Mouse (Mus musculus): ENCODE measurements around the gene Ppp1r3c. TPM values are rescaled to one million over a fixed set of nuclear protein-coding genes. Genes with fewer than 3 reads are reported as not detected.
"Not testable (repeated sequence)": the region's sequence is repeated elsewhere in the genome, so short reads cannot be mapped to it uniquely, and the experiment has no call there.

The Ppp1r3c gene
- total RNA-seq (2021) = 10 to 100 TPM; 46.7 to 47.7 TPM

GRCm38 (mm10) chr19:36736537-36736936 lies at the start of gene Ppp1r3c:
Ppp1r3c (minus strand) TSS chr19:36736653.
- intact Hi-C loops (cut with DNase I) = loop anchor here (5.0 kb wide), 2 partner anchors 129 to 199 kb away; no protein-coding TSS in a partner anchor
- DNase-seq (ENCODE audit: low spot score in 2 of 2) = peak; percentile 86 to 88

- no peak for DNase-seq (ENCODE audit: low spot score in 2 of 2)
- intact Hi-C loops (cut with DNase I) = no loop called here
These were observed 46.7 kb upstream of the Ppp1r3c start for GRCm38 (mm10) chr19:36783179-36783578.

- intact Hi-C loops (cut with DNase I) = no loop called here
- DNase-seq (ENCODE audit: low spot score in 2 of 2) = no peak
These were observed 46.1 kb upstream of the Ppp1r3c start for GRCm38 (mm10) chr19:36782591-36782990.

GRCm38 (mm10) chr19:36781996-36782395 lies 45.5 kb upstream of the Ppp1r3c start:
- no peak for DNase-seq (ENCODE audit: low spot score in 2 of 2)
- intact Hi-C loops (cut with DNase I) = no loop called here

- intact Hi-C loops (cut with DNase I) = no loop called here
- no peak for DNase-seq (ENCODE audit: low spot score in 2 of 2)
These were observed 43.9 kb upstream of the Ppp1r3c start for GRCm38 (mm10) chr19:36780375-36780774.

GRCm38 (mm10) chr19:36779765-36780164 lies 43.3 kb upstream of the Ppp1r3c start:
- intact Hi-C loops (cut with DNase I) = no loop called here
- DNase-seq (ENCODE audit: low spot score in 2 of 2) = no peak

- intact Hi-C loops (cut with DNase I) = no loop called here
These were observed 39.1 kb upstream of the Ppp1r3c start for GRCm38 (mm10) chr19:36775531-36775930.

GRCm38 (mm10) chr19:36773716-36774459 lies 37.4 kb upstream of the Ppp1r3c start:
- no peak for DNase-seq (ENCODE audit: low spot score in 2 of 2)
- intact Hi-C loops (cut with DNase I) = no loop called here

More at GRCm38 (mm10) chr19:36775531-36775930, 39.1 kb upstream of the Ppp1r3c start:
- no peak for DNase-seq (ENCODE audit: low spot score in 2 of 2)

- DNase-seq (ENCODE audit: low spot score in 2 of 2) = no peak
- intact Hi-C loops (cut with DNase I) = no loop called here
These were observed 31.6 kb upstream of the Ppp1r3c start for GRCm38 (mm10) chr19:36768084-36768483.

GRCm38 (mm10) chr19:36764451-36764850 lies 28.0 kb upstream of the Ppp1r3c start:
- intact Hi-C loops (cut with DNase I) = no loop called here
- no peak for DNase-seq (ENCODE audit: low spot score in 2 of 2)

GRCm38 (mm10) chr19:36748996-36749395 lies 12.5 kb upstream of the Ppp1r3c start:
- intact Hi-C loops (cut with DNase I) = no loop called here
- DNase-seq (ENCODE audit: low spot score in 2 of 2) = no peak

- no peak for DNase-seq (ENCODE audit: low spot score in 2 of 2)
- intact Hi-C loops (cut with DNase I) = no loop called here
These were observed 5.9 kb upstream of the Ppp1r3c start for GRCm38 (mm10) chr19:36742331-36742730.

- no peak for DNase-seq (ENCODE audit: low spot score in 2 of 2)
- intact Hi-C loops (cut with DNase I) = loop anchor here (5.0 kb wide), 2 partner anchors 132 to 202 kb away; no protein-coding TSS in a partner anchor
These were observed 3.2 kb upstream of the Ppp1r3c start for GRCm38 (mm10) chr19:36739566-36740211.

- no peak for DNase-seq (ENCODE audit: low spot score in 2 of 2)
- intact Hi-C loops (cut with DNase I) = loop anchor here (5.0 kb wide), 2 partner anchors 131 to 201 kb away; no protein-coding TSS in a partner anchor
These were observed 1.6 kb upstream of the Ppp1r3c start for GRCm38 (mm10) chr19:36738009-36738408.

- intact Hi-C loops (cut with DNase I) = loop anchor here (5.0 kb wide), 2 partner anchors 130 to 200 kb away; no protein-coding TSS in a partner anchor
These were observed 634 bp upstream of the Ppp1r3c start for GRCm38 (mm10) chr19:36737087-36737486.

GRCm38 (mm10) chr19:36734308-36735038 lies 2.0 kb downstream of the Ppp1r3c start:
- intact Hi-C loops (cut with DNase I) = loop anchor here (5.0 kb wide), 2 partner anchors 127 to 197 kb away; no protein-coding TSS in a partner anchor
- DNase-seq (ENCODE audit: low spot score in 2 of 2) = no peak

More at GRCm38 (mm10) chr19:36737087-36737486, 634 bp upstream of the Ppp1r3c start:
- DNase-seq (ENCODE audit: low spot score in 2 of 2) = no peak

GRCm38 (mm10) chr19:36733191-36733943 lies 3.1 kb downstream of the Ppp1r3c start:
- DNase-seq (ENCODE audit: low spot score in 2 of 2) = no peak
- intact Hi-C loops (cut with DNase I) = no loop called here

GRCm38 (mm10) chr19:36731310-36731709 lies 5.1 kb downstream of the Ppp1r3c start:
- intact Hi-C loops (cut with DNase I) = no loop called here
- DNase-seq (ENCODE audit: low spot score in 2 of 2) = no peak

GRCm38 (mm10) chr19:36730414-36730813 lies 6.0 kb downstream of the Ppp1r3c start:
- DNase-seq (ENCODE audit: low spot score in 2 of 2); intact Hi-C loops (cut with DNase I): not testable (repeated sequence)

Data from left cerebral cortex, postnatal 36 days (tissue).